Mouse (Mus musculus): ENCODE measurements around the gene Ccr10.

- TF ChIP-seq EP300 (optimal IDR thresholded peaks at IDR 0.05) (no peak), CTCF (IDR thresholded peaks at IDR 0.05; ENCODE audit: low read depth) (no peak)
Observed at GRCm38 (mm10) chr11:101161551-101161950, 13.7 kb downstream of the Ccr10 start.
